Mouse (Mus musculus) liver, embryonic 16.5 days (tissue): ENCODE data around the gene Pgp. TPM values are rescaled to one million over a fixed set of nuclear protein-coding genes. Genes with fewer than 3 reads are reported as not detected.
"Not testable (repeated sequence)": the region's sequence is repeated elsewhere in the genome, so short reads cannot be mapped to it uniquely, and the experiment has no call there.

Experiments
- ATAC-seq: fragments of 200-750 bp; cut with Nextera tagmentation; 2 replicates; pipeline ENCODE4 v1.8.0; 2017; ENCODE audit warnings: low read depth, mild to moderate bottlenecking, moderate number of reproducible peaks, moderate library complexity
- H3K27ac ChIP-seq: fragments of 300-500 bp; sonication (generic); 2 replicates; pipeline ENCODE4 v1.5.1; 2014; ENCODE audit warnings: mild to moderate bottlenecking, low read length
- H3K27me3 ChIP-seq: fragments of 300-500 bp; sonication (generic); 2 replicates; pipeline ENCODE4 v1.6.1; 2014; ENCODE audit warnings: low read depth, low read length, mixed read lengths; ENCODE audit not compliant: control insufficient read depth, insufficient read depth
- H3K36me3 ChIP-seq: fragments of 300-500 bp; sonication (generic); 2 replicates; pipeline ENCODE4 v1.6.1; 2014; ENCODE audit warnings: mild to moderate bottlenecking; ENCODE audit not compliant: control insufficient read depth, insufficient read depth
- H3K4me1 ChIP-seq: fragments of 300-500 bp; sonication (generic); 2 replicates; pipeline ENCODE4 v1.6.1; 2014; ENCODE audit warnings: low read depth, low read length, mixed read lengths; ENCODE audit not compliant: control insufficient read depth
- H3K4me2 ChIP-seq: fragments of 300-500 bp; sonication (generic); 2 replicates; pipeline ENCODE4 v1.6.1; 2014; ENCODE audit warnings: low read depth, low read length, mixed read lengths
- H3K4me3 ChIP-seq: fragments of 300-500 bp; sonication (generic); 2 replicates; pipeline ENCODE4 v1.5.1; 2014; ENCODE audit warnings: low read depth, mild to moderate bottlenecking, low read length
- H3K9ac ChIP-seq: fragments of 300-500 bp; sonication (generic); 2 replicates; pipeline ENCODE4 v1.6.1; 2014; ENCODE audit warnings: low read depth, low read length
- H3K9me3 ChIP-seq: fragments of 300-500 bp; sonication (generic); replicated peaks from 2 replicates; pipeline ENCODE4 v1.6.1; 2016; ENCODE audit warnings: low read length; ENCODE audit not compliant: control insufficient read depth
- WGBS: fragments of 180-500 bp; shearing (Covaris S2); extraction: QIAGEN DNeasy Blood & Tissue Kit; methylation state at CpG from one replicate; pipeline ENCODE4 v1.1.7; 2014; ENCODE audit not compliant: insufficient replicate concordance; 5-methylcytosine and 5-hydroxymethylcytosine counted together
- polyA plus RNA-seq: library from polyadenylated mRNA; unstranded; fragments of >200 nt; fragmentation: Nextera tagmentation; extraction: Ambion mirVana; gene quantifications from 2 replicates; pipeline ENCODE4 v1.2.1, GENCODE M21; 2015

Pgp gene
- polyA plus RNA-seq: 48.2 and 49.0 TPM in 2 replicates

GRCm38 (mm10) chr17:24469910-24470602 lies at the start of gene Pgp, which contains the start of gene E4f1:
Pgp (plus strand) TSS chr17:24470392.
E4f1 (minus strand) TSS chr17:24470313.
- no peaks in the 10 kb centered on the region for H3K9me3 ChIP-seq

GRCm38 (mm10) chr17:24423114-24423513 lies 47.1 kb upstream of the Pgp start:
- H3K4me3 ChIP-seq: no peak overlapping the region
- H3K9me3 ChIP-seq: no peaks in the 10 kb centered on the region
- no peak overlapping the region for H3K27ac ChIP-seq
- peaks cover 68% of the 10 kb centered on the region for H3K36me3 ChIP-seq
- ATAC-seq: no peak
- H3K4me2 ChIP-seq: no peak overlapping the region
- peaks cover 12% of the 10 kb centered on the region for H3K4me1 ChIP-seq
- no peak overlapping the region for H3K9ac ChIP-seq
- WGBS: 88% methylated on average over 4 of the region's 4 CpGs
- H3K27me3 ChIP-seq: no peaks in the 10 kb centered on the region

More at GRCm38 (mm10) chr17:24469910-24470602, at the start of gene Pgp, which contains the start of gene E4f1:
- H3K27ac ChIP-seq: peak within 1 kb of the TSS; percentile 93
- H3K4me2 ChIP-seq: peak within 1 kb of the TSS; percentile 91
- peak within 1 kb of the TSS; percentile 96 for H3K9ac ChIP-seq
- no peaks in the 10 kb centered on the region for H3K27me3 ChIP-seq
- peaks cover 15% of the 10 kb centered on the region for H3K36me3 ChIP-seq
- WGBS: under 1% methylated on average over 75 of the region's 75 CpGs
- H3K4me1 ChIP-seq: peaks cover 23% of the 10 kb centered on the region
- ATAC-seq: peak; percentile 98
- peak within 1 kb of the TSS; percentile 94 for H3K4me3 ChIP-seq

- Histone ChIP-seq H3K9me3 (no peaks in the 10 kb centered on the region), H3K9ac (no peak overlapping the region), H3K36me3 (peaks cover 54% of the 10 kb centered on the region), H3K4me1 (peaks cover 17% of the 10 kb centered on the region), H3K27ac (no peak overlapping the region), H3K27me3 (no peaks in the 10 kb centered on the region), H3K4me2 (no peak overlapping the region), H3K4me3 (no peak overlapping the region)
- no peak for ATAC-seq
- WGBS: 81% methylated on average over 5 of the region's 5 CpGs
Observed at GRCm38 (mm10) chr17:24424489-24424888, 45.7 kb upstream of the Pgp start.

GRCm38 (mm10) chr17:24425326-24425725 lies 44.9 kb upstream of the Pgp start:
- not testable (repeated sequence) for H3K4me2 ChIP-seq, H3K27ac ChIP-seq, H3K4me3 ChIP-seq, H3K27me3 ChIP-seq, ATAC-seq, H3K9me3 ChIP-seq, H3K9ac ChIP-seq
- WGBS: 93% methylated on average over 4 of the region's 8 CpGs
- Histone ChIP-seq H3K36me3 (peaks cover 46% of the 10 kb centered on the region), H3K4me1 (peaks cover 18% of the 10 kb centered on the region)

- no peak for ATAC-seq
- no peak overlapping the region for H3K27ac ChIP-seq
- peaks cover 40% of the 10 kb centered on the region for H3K36me3 ChIP-seq
- H3K4me1 ChIP-seq: peaks cover 18% of the 10 kb centered on the region
- H3K4me3 ChIP-seq: peak overlapping the region; percentile 80
- 89% methylated on average over 7 of the region's 7 CpGs for WGBS
- no peaks in the 10 kb centered on the region for H3K27me3 ChIP-seq
- no peak overlapping the region for H3K9ac ChIP-seq
- H3K9me3 ChIP-seq: no peaks in the 10 kb centered on the region
- H3K4me2 ChIP-seq: peak overlapping the region; percentile 82
Observed at GRCm38 (mm10) chr17:24425905-24426304, 44.3 kb upstream of the Pgp start.

GRCm38 (mm10) chr17:24426471-24427169 lies 43.6 kb upstream of the Pgp start, which contains the start of gene Eci1:
Eci1 (plus strand) TSS chr17:24426641.
- ATAC-seq: peak; percentile 97
- Histone ChIP-seq H3K4me3 (peak within 1 kb of the TSS; percentile 80), H3K9ac (peak within 1 kb of the TSS; percentile 90), H3K4me1 (peaks cover 18% of the 10 kb centered on the region), H3K27me3 (no peaks in the 10 kb centered on the region), H3K9me3 (no peaks in the 10 kb centered on the region), H3K36me3 (peaks cover 33% of the 10 kb centered on the region), H3K4me2 (peak within 1 kb of the TSS; percentile 82), H3K27ac (peak within 1 kb of the TSS; percentile 92)
- WGBS: under 1% methylated on average over 47 of the region's 48 CpGs

- Histone ChIP-seq H3K27ac (peak overlapping the region; percentile 92), H3K9ac (peak overlapping the region; percentile 90), H3K9me3 (no peaks in the 10 kb centered on the region), H3K4me2 (peak overlapping the region; percentile 82), H3K27me3 (no peaks in the 10 kb centered on the region), H3K4me3 (peak overlapping the region; percentile 80), H3K36me3 (peaks cover 28% of the 10 kb centered on the region), H3K4me1 (peaks cover 18% of the 10 kb centered on the region)
- ATAC-seq: no peak
- WGBS: 1% methylated on average over 8 of the region's 8 CpGs
Observed at GRCm38 (mm10) chr17:24427170-24427557, 43.0 kb upstream of the Pgp start.

- H3K4me2 ChIP-seq: no peak overlapping the region
- peaks cover 18% of the 10 kb centered on the region for H3K4me1 ChIP-seq
- no peak overlapping the region for H3K9ac ChIP-seq
- WGBS: 81% methylated on average over 14 of the region's 14 CpGs
- peaks cover 8% of the 10 kb centered on the region for H3K36me3 ChIP-seq
- H3K9me3 ChIP-seq: no peaks in the 10 kb centered on the region
- ATAC-seq: no peak
- H3K27me3 ChIP-seq: no peaks in the 10 kb centered on the region
- H3K27ac ChIP-seq: no peak overlapping the region
- no peak overlapping the region for H3K4me3 ChIP-seq
Observed at GRCm38 (mm10) chr17:24429201-24429983, 40.8 kb upstream of the Pgp start.
